Mouse (Mus musculus) cerebellum, adult 2 months (tissue): ENCODE results near the gene Zfp3.

Experiments
- CTCF ChIP-seq: fragments of 200-500 bp; IDR thresholded peaks from 2 replicates; pipeline ENCODE4 v1.5.1; 2011; ENCODE audit warnings: low read depth, mild to moderate bottlenecking, control low read depth, low read length, moderate library complexity, borderline replicate concordance; ENCODE audit not compliant: insufficient read depth
- POLR2A ChIP-seq: fragments of 200-500 bp; IDR thresholded peaks from 2 replicates; pipeline ENCODE4 v1.6.1; 2011; ENCODE audit warnings: low read length, control low read depth, borderline replicate concordance; ENCODE audit not compliant: insufficient read depth

- TF ChIP-seq CTCF (no peak), POLR2A (no peak)
These were observed 1.4 kb upstream of the Zfp3 start for GRCm38 (mm10) chr11:70762641-70763040.
